Mouse (Mus musculus) small intestine, adult 2 months (tissue): ENCODE data around the gene Ifi211.
"Not testable (repeated sequence)": the region's sequence is repeated elsewhere in the genome, so short reads cannot be mapped to it uniquely, and the experiment has no call there.

Experiments used
- CTCF ChIP-seq: fragments of 200-500 bp; IDR thresholded peaks from 2 replicates; pipeline ENCODE4 v1.5.1; 2012; ENCODE audit warnings: low read depth, mild to moderate bottlenecking, control low read depth, inconsistent platforms, low read length, moderate library complexity, mixed read lengths; ENCODE audit not compliant: insufficient replicate concordance, insufficient read length; ENCODE audit errors: extremely low read depth
- POLR2A ChIP-seq: fragments of 200-500 bp; IDR thresholded peaks from 2 replicates; pipeline ENCODE4 v1.6.1; 2012; ENCODE audit warnings: low read depth, mild to moderate bottlenecking, control low read depth, inconsistent platforms, low read length, moderate library complexity

DNA sequence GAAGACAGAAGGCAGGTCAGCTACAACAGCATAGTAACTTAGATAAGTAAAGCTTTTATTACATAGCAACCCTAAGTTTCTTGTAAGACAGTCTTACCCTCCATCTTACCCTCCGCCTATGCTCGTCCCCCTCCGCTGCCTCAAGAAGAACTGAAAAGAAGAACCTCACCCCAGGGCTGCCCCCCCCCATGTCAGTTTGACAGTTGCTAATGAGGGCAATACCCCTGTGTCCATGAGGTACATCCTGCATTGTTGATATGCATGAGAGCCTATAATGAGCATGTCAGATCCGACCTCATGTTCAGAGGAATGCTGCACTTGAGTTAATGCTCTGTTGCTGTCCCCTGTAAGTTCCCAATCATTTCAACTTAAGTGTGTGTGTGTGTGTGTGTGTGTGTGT lies 60.0 kb downstream of the Ifi211 start:
- TF ChIP-seq CTCF, POLR2A: not testable (repeated sequence)
